Mouse (Mus musculus) E14TG2a.4 (cell line): ENCODE measurements at regions not wholly inside any gene's neighbourhood (a gene's known extent, or its start where the extent isn't known, plus 50 kb on each side); places are given as distances from the start of the nearest gene placed in this dataset.

Experiments
- CTCF ChIP-seq: conservative IDR thresholded peaks from 2 replicates; pipeline ENCODE4 v1.5.1; 2014; ENCODE audit warnings: low read length
- POU5F1 ChIP-seq: IDR thresholded peaks from 2 replicates; pipeline ENCODE4 v1.6.1; 2014; ENCODE audit warnings: low read length, borderline replicate concordance

DNA sequence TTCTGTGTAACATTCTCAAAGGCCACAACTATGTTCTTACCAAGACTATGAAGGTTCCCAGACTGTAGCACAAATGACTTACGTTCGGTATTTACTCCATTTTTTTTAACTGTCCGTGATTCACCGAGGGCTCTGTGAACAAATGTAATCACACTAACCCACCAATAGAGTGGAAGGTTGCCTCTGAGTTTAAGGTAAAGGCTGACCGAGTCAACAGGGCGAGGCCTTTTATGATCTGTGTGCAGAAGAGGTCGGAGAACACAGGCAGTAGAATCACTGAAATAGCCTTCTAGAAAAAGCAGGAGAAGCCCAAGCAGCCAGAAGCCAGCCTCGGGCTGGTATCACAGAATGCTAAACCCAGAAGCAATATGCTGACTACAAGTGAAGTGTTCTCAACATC, 218.9 kb upstream of the Erbb4 start:
- TF ChIP-seq CTCF (no peak), POU5F1 (no peak)
